Mouse (Mus musculus): Measurements from ENCODE around the gene Olfr1008. TPM values are rescaled to one million over a fixed set of nuclear protein-coding genes. Genes with fewer than 3 reads are reported as not detected.
"Not testable (repeated sequence)": the region's sequence is repeated elsewhere in the genome, so short reads cannot be mapped to it uniquely, and the experiment has no call there.

Olfr1008 gene
- total RNA-seq (2021) = not detected
- long read RNA-seq, experiment 1 = 0 reads
- long read RNA-seq, experiment 2 = 0 reads

DNA sequence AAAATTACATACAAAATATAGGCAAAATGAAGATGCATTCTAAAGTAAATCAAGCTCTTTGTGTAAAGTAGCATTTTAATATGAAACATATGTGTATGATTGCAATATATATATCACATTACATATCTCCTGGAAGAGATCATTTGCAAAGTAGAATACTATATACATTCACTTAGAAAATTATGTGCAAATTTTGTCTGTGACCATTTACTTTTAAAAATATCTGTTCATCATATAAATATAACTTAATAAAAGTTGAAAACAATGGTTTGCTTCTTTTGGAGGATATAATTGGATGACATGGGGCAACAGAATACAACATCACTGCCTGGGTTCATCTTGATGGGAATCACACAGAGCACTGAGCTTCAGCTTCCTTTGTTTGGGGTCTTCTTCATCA lies at the start of gene Olfr1008:
TSS of gene Olfr1008 (plus strand) at position 301 of the 400 bp plus-strand sequence.
- DNase-seq = no peak

DNA sequence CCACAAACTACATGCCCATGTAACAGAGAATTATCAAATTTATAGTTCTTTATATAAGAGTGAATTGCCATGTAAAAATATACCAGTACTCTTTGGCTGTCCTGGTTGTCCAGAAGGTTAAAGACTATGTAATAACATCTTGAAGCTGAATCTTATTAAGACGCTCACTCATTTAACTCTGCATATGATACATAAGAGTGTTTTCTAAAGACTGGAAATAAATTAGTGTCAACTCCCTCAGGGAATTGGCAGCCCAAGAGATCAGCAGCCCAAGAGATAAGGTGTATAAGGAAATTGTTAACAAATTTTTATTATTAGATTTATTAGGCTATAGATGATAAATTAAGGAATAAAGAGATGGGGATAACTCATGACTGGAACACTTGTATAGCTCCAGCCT lies 38.6 kb upstream of the Olfr1008 start, which contains the start of gene Olfr1002:
TSS of gene Olfr1002 (minus strand) at position 101 of the 400 bp plus-strand sequence.
- no peak for DNase-seq

DNA sequence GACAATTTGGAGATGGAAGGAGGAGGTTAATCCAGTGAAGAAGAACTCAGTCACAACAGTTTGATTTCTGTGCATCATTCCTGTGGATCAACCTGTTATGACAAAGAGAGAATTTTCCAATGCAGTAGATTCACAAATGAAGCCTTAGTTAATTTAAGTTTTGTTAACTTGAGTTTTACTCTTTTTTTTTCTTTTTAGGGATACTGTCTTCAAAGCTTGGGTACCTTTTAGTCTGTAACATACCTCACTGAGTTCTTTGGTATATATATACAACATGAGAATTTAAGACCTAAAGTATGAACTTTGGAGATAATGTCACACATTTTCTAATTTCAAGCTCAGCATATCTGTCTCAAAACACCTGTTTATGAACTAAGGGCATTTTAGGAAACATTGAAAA lies 24.9 kb upstream of the Olfr1008 start, which contains the start of gene Olfr154:
TSS of gene Olfr154 (minus strand) at position 101 of the 400 bp plus-strand sequence.
- DNase-seq = not testable (repeated sequence)

DNA sequence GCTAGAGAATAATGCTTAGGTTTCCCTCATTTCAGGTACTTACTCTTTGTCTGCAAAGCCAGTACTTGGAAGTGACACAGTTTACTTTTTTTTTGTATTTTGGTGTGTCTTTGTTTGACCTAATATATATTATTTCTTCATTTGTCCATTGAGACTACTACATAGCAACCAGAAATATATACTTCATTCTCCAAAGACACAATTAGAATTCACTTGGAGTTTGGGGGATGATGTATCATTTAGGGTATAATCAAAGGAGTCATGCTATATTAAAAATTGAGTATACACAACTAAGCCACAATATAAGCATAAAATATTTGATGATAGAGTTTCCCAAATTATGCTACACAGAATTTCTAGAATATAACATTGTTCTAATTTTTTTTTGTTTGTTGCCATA lies 10.6 kb upstream of the Olfr1008 start, which contains the start of gene Olfr1006:
TSS of gene Olfr1006 (minus strand) at position 101 of the 400 bp plus-strand sequence.
- DNase-seq = no peak

DNA sequence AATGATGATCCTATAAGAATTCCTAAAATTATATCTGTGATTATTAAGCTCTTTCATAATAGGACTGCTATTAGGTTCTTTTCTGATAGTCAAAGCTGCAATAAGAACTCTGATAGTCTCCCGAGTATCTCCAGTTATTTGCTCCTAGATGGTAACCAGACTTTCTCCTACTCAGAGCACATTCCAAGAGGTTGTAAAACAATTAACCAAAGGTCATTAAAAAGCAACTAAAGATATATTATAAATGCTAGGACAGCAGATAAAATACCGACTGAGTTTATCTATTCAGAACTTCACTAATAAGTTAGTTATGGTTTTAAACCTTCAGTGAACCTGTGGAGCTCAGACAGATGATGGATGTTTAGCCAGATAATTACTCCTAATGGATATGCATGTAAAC lies 21.4 kb downstream of the Olfr1008 start:
- DNase-seq = not testable (repeated sequence)

DNA sequence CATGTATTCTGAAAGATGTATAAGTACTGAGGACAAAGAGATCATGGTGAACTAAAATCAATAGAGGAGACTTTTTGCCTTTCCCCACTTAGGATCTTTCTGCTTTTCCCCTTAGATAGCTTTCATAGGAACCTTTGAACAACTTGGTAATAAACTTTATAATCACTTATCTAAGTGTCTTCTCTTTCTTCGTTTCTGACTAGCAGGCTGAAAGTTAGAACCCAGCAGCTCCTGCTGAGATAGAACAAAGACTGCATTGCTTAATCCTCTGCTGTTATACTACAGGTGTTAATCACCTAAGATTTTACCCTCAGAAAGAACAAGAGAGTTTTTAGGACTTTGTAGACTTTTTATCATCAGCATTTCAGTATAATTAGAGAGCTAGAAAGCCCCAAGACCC lies 21.9 kb downstream of the Olfr1008 start:
- no peak for DNase-seq

DNA sequence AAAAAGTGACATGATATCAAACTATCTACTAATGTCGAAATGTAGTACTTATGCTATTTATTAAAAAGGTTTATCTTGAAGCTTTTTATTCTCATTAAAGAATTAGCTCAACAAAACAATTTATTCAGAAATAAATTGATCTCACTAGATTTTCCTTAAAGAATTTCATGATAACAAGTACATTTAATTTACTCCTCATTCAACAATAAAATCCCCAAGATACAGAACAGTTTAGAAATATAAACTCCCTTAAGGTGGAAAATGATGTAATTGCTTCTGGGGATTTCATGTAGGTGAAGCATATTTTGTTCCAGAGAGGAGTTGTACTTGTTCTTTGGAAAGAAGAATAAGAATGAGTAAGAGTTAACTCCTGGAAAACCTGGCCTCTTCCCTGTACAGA lies 25.9 kb downstream of the Olfr1008 start, which contains the start of gene Olfr1009:
TSS of gene Olfr1009 (plus strand) at position 301 of the 400 bp plus-strand sequence.
- no peak for DNase-seq

DNA sequence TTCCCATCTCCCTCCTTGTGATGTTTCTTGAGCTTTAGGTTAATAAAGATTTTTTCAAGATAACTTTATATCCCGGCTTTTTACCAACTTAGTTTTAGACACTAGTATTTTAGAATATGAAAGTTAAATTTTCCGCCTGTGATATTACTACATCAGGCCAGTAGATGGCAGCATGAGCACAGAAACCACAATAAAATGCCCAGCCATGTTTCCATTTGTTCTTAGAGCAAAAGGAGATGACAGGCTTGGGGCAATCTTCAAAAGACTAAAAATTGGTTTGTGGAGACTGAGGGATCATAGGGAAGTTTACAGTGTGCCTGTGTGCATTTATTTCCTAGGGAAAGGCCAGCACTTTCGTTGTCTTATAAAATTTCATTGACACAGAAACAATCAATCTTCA lies 36.6 kb downstream of the Olfr1008 start:
- DNase-seq = no peak

Other genes starting within 250 kb of the Olfr1008 start
- gene Olfr995, start 245.8 kb upstream of the Olfr1008 start, total RNA-seq (2021) = not detected
- gene 4833423E24Rik, start 170.4 kb upstream of the Olfr1008 start, total RNA-seq (2021) = not detected
- not detected for gene Olfr996, start 110.2 kb upstream of the Olfr1008 start, total RNA-seq (2021)
- not detected for gene Olfr998, start 100.5 kb upstream of the Olfr1008 start, total RNA-seq (2021)
- not detected for gene Olfr1000, start 77.5 kb upstream of the Olfr1008 start, total RNA-seq (2021)
- not detected for gene Olfr1002, start 38.7 kb upstream of the Olfr1008 start, total RNA-seq (2021)
- not detected for gene Olfr154, start 25.0 kb upstream of the Olfr1008 start, total RNA-seq (2021)
- gene Olfr1006, start 10.7 kb upstream of the Olfr1008 start, total RNA-seq (2021) = not detected
- gene Olfr1009, start 26.0 kb downstream of the Olfr1008 start, total RNA-seq (2021) = not detected
- not detected for gene Olfr1012, start 73.3 kb downstream of the Olfr1008 start, total RNA-seq (2021)
- not detected for gene Olfr1013, start 77.7 kb downstream of the Olfr1008 start, total RNA-seq (2021)
- gene Olfr1014, start 83.3 kb downstream of the Olfr1008 start, total RNA-seq (2021) = not detected
- not detected for gene Olfr1015, start 92.6 kb downstream of the Olfr1008 start, total RNA-seq (2021)
- gene Olfr1016, start 113.1 kb downstream of the Olfr1008 start, total RNA-seq (2021) = not detected
- not detected for gene Olfr1018, start 129.0 kb downstream of the Olfr1008 start, total RNA-seq (2021)
- not detected for gene Olfr1019, start 156.1 kb downstream of the Olfr1008 start, total RNA-seq (2021)
- gene Olfr1020, start 157.6 kb downstream of the Olfr1008 start, total RNA-seq (2021) = not detected
- gene Olfr1022, start 179.2 kb downstream of the Olfr1008 start, total RNA-seq (2021) = not detected
- not detected for gene Olfr1023, start 196.2 kb downstream of the Olfr1008 start, total RNA-seq (2021)
- gene Olfr1024, start 215.6 kb downstream of the Olfr1008 start, total RNA-seq (2021) = not detected
- not detected for gene Olfr1025-ps1, start 225.8 kb downstream of the Olfr1008 start, total RNA-seq (2021)
- gene Olfr1026, start 232.1 kb downstream of the Olfr1008 start, total RNA-seq (2021) = not detected

All from gastrocnemius, postnatal 25 days (tissue).